Mouse (Mus musculus) kidney, adult 2 months (tissue): ENCODE data around the gene Anxa10.

Experiments
- CTCF ChIP-seq: fragments of 200-500 bp; conservative IDR thresholded peaks from 2 replicates; pipeline ENCODE4 v1.5.1; 2011; ENCODE audit warnings: low read depth, mild to moderate bottlenecking, control low read depth, low read length, moderate library complexity, mixed read lengths; ENCODE audit not compliant: insufficient read depth, insufficient read length
- POLR2A ChIP-seq: fragments of 200-500 bp; IDR thresholded peaks from one replicate; pipeline ENCODE4 v1.6.1; 2011; ENCODE audit warnings: low read depth, low read length, control low read depth

- TF ChIP-seq CTCF, result no peak
- TF ChIP-seq POLR2A, result no peak
Observed at GRCm38 (mm10) chr8:62014166-62014565, 108.8 kb downstream of the Anxa10 start.
